Mouse (Mus musculus): ENCODE measurements at regions not wholly inside any gene's neighbourhood (a gene's known extent, or its start where the extent isn't known, plus 50 kb on each side); places are given as distances from the start of the nearest gene placed in this dataset.
A peak's percentile ranks its signal among the peaks of the same experiment; 100 is the strongest.

DNA sequence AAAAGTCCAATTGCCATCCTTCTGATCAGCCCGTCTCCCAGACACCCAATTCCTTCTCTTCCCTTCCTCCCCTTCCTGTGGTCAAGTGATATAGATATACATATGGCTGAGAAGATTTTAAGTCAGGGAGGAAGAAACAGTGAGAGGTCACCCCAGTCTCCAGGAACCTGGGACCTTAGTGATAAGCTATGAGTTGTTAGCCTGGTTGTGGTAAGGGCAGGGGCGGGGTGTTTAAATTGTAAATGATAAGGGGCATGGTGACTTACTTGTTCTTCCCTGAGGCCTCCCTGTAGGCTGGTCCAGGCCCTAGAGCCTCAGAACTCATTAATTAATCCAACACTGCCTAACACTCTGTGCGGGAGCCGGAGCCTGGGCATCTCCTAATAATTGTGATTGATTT lies 186.5 kb upstream of the Ajap1 start:
- H3K27ac ChIP-seq (replicated peaks; ENCODE audit: low read depth, low read length): no peak overlapping the region
- H3K9ac ChIP-seq (ENCODE audit: low read depth, low read length, severe bottlenecking): no peak overlapping the region
- no peak for TF ChIP-seq POLR2A (IDR thresholded peaks at IDR 0.05; ENCODE audit: borderline replicate concordance, extremely low read depth, insufficient read depth, insufficient read length)
- WGBS: 77% methylated on average over 4 of the region's 4 CpGs
- H3K4me1 ChIP-seq (ENCODE audit: control insufficient read depth, insufficient read depth, low read length): no peaks in the 10 kb centered on the region
- no peaks in the 10 kb centered on the region for H3K27me3 ChIP-seq (ENCODE audit: control insufficient read depth, insufficient read depth, low read length)
- DNase-seq (ENCODE audit: low spot score) (no peak), ATAC-seq (ENCODE audit: low FRiP score, low read depth) (no peak)
- no peak overlapping the region for H3K4me3 ChIP-seq (replicated peaks; ENCODE audit: low read length)
- no peaks in the 10 kb centered on the region for H3K36me3 ChIP-seq (ENCODE audit: control insufficient read depth, insufficient read depth, low read length)
- no peak overlapping the region for H3K4me2 ChIP-seq (replicated peaks; ENCODE audit: low read depth, low read length, severe bottlenecking)
- no peaks in the 10 kb centered on the region for H3K9me3 ChIP-seq (ENCODE audit: control insufficient read depth, low read length)

DNA sequence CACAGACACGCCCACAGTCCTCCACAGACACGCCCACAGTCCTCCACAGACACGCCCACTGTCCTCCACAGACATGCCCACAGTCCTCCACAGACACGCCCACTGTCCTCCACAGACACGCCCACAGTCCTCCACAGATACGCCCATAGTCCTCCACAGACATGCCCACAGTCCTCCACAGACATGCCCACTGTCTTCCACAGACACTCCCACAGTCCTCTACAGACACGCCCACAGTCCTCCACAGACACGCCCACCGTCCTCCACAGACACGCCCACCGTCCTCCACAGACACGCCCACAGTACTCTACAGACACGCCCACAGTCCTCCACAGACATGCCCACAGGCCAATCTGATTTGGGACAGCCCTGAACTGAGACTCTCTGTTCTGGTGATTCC lies 187.6 kb upstream of the Ajap1 start:
- H3K36me3 ChIP-seq (ENCODE audit: control insufficient read depth, insufficient read depth, low read length): no peaks in the 10 kb centered on the region
- no peak overlapping the region for H3K27ac ChIP-seq (replicated peaks; ENCODE audit: low read depth, low read length)
- no peak overlapping the region for H3K9ac ChIP-seq (ENCODE audit: low read depth, low read length, severe bottlenecking)
- H3K9me3 ChIP-seq (ENCODE audit: control insufficient read depth, low read length): no peaks in the 10 kb centered on the region
- 85% methylated on average over 13 of the region's 13 CpGs for WGBS
- DNase-seq (ENCODE audit: low spot score) (no peak), ATAC-seq (ENCODE audit: low FRiP score, low read depth) (no peak)
- no peak overlapping the region for H3K4me3 ChIP-seq (replicated peaks; ENCODE audit: low read length)
- H3K4me1 ChIP-seq (ENCODE audit: control insufficient read depth, insufficient read depth, low read length): no peaks in the 10 kb centered on the region
- no peak for TF ChIP-seq POLR2A (IDR thresholded peaks at IDR 0.05; ENCODE audit: borderline replicate concordance, extremely low read depth, insufficient read depth, insufficient read length)
- H3K4me2 ChIP-seq (replicated peaks; ENCODE audit: low read depth, low read length, severe bottlenecking): no peak overlapping the region
- no peaks in the 10 kb centered on the region for H3K27me3 ChIP-seq (ENCODE audit: control insufficient read depth, insufficient read depth, low read length)

- no peak for ATAC-seq (ENCODE audit: low FRiP score, low read depth)
Measured at GRCm38 (mm10) chr4:153675431-153675830, 192.8 kb upstream of the Ajap1 start.

DNA sequence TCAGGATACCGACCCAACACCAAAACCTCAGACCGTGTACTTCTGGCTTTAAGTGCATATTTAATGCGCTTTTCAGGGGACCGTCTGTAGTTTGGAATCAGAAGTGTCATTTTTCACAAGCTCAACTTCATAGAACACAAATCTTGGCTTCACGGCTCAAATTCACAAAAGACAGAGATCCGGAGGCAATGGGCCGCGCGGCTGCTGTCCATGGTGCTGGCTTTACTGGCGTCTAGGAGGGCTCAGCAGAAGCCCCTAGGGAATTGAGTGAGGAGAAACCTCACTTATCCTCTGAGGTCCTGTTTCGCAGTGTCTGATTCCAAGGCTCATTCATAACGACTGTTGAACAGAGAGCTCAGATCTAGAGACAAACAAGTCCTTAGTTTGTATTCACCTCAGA lies 196.5 kb upstream of the Ajap1 start:
- no peak overlapping the region for H3K27ac ChIP-seq (replicated peaks; ENCODE audit: low read depth, low read length)
- H3K9me3 ChIP-seq (ENCODE audit: control insufficient read depth, low read length): no peaks in the 10 kb centered on the region
- no peak overlapping the region for H3K4me3 ChIP-seq (replicated peaks; ENCODE audit: low read length)
- no peaks in the 10 kb centered on the region for H3K36me3 ChIP-seq (ENCODE audit: control insufficient read depth, insufficient read depth, low read length)
- ATAC-seq (ENCODE audit: low FRiP score, low read depth) (no peak), DNase-seq (ENCODE audit: low spot score) (peak; percentile 82)
- H3K4me2 ChIP-seq (replicated peaks; ENCODE audit: low read depth, low read length, severe bottlenecking): no peak overlapping the region
- H3K27me3 ChIP-seq (ENCODE audit: control insufficient read depth, insufficient read depth, low read length): no peaks in the 10 kb centered on the region
- TF ChIP-seq POLR2A (IDR thresholded peaks at IDR 0.05; ENCODE audit: borderline replicate concordance, extremely low read depth, insufficient read depth, insufficient read length): no peak
- 25% methylated on average over 12 of the region's 12 CpGs for WGBS
- no peak overlapping the region for H3K9ac ChIP-seq (ENCODE audit: low read depth, low read length, severe bottlenecking)
- no peaks in the 10 kb centered on the region for H3K4me1 ChIP-seq (ENCODE audit: control insufficient read depth, insufficient read depth, low read length)

More at GRCm38 (mm10) chr4:153675431-153675830, 192.8 kb upstream of the Ajap1 start:
- Histone ChIP-seq H3K9ac (ENCODE audit: low read depth, low read length, severe bottlenecking) (no peak overlapping the region), H3K4me3 (replicated peaks; ENCODE audit: low read length) (no peak overlapping the region), H3K27ac (replicated peaks; ENCODE audit: low read depth, low read length) (no peak overlapping the region), H3K36me3 (ENCODE audit: control insufficient read depth, insufficient read depth, low read length) (no peaks in the 10 kb centered on the region), H3K4me2 (replicated peaks; ENCODE audit: low read depth, low read length, severe bottlenecking) (no peak overlapping the region), H3K4me1 (ENCODE audit: control insufficient read depth, insufficient read depth, low read length) (no peaks in the 10 kb centered on the region), H3K27me3 (ENCODE audit: control insufficient read depth, insufficient read depth, low read length) (no peaks in the 10 kb centered on the region), H3K9me3 (ENCODE audit: control insufficient read depth, low read length) (no peaks in the 10 kb centered on the region)
- 81% methylated on average over 2 of the region's 2 CpGs for WGBS
- no peak for DNase-seq (ENCODE audit: low spot score)
- TF ChIP-seq POLR2A (IDR thresholded peaks at IDR 0.05; ENCODE audit: borderline replicate concordance, extremely low read depth, insufficient read depth, insufficient read length): no peak

DNA sequence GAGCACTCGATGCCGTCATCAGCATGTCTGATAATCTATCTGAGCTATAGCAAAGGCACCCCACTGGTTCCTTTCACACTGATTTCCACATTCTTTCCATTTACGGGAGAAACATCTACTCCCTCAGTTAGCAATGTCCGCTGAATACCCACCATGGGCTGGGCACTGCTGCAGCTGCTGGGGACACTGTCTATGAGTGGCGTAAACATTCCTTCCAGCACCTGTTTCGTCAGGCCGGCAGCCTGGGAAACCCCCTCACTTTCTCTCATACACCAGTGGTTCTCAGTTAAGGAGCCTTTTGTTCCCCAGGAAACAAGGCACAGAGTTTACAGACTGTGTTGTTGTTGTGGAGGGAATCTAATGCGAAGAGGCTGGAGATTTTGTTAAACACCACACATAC lies 205.8 kb upstream of the Ajap1 start:
- H3K27me3 ChIP-seq (ENCODE audit: control insufficient read depth, insufficient read depth, low read length): no peaks in the 10 kb centered on the region
- TF ChIP-seq POLR2A (IDR thresholded peaks at IDR 0.05; ENCODE audit: borderline replicate concordance, extremely low read depth, insufficient read depth, insufficient read length): no peak
- no peak overlapping the region for H3K4me2 ChIP-seq (replicated peaks; ENCODE audit: low read depth, low read length, severe bottlenecking)
- H3K9ac ChIP-seq (ENCODE audit: low read depth, low read length, severe bottlenecking): no peak overlapping the region
- WGBS: 67% methylated on average over 8 of the region's 8 CpGs
- H3K4me1 ChIP-seq (ENCODE audit: control insufficient read depth, insufficient read depth, low read length): no peaks in the 10 kb centered on the region
- ATAC-seq (ENCODE audit: low FRiP score, low read depth): peak; percentile 80
- no peak overlapping the region for H3K27ac ChIP-seq (replicated peaks; ENCODE audit: low read depth, low read length)
- no peak overlapping the region for H3K4me3 ChIP-seq (replicated peaks; ENCODE audit: low read length)
- H3K36me3 ChIP-seq (ENCODE audit: control insufficient read depth, insufficient read depth, low read length): no peaks in the 10 kb centered on the region
- no peak for DNase-seq (ENCODE audit: low spot score)
- no peaks in the 10 kb centered on the region for H3K9me3 ChIP-seq (ENCODE audit: control insufficient read depth, low read length)

- no peak overlapping the region for H3K27ac ChIP-seq (replicated peaks; ENCODE audit: low read depth, low read length)
- no peak for TF ChIP-seq POLR2A (IDR thresholded peaks at IDR 0.05; ENCODE audit: borderline replicate concordance, extremely low read depth, insufficient read depth, insufficient read length)
- H3K4me1 ChIP-seq (ENCODE audit: control insufficient read depth, insufficient read depth, low read length): no peaks in the 10 kb centered on the region
- DNase-seq (ENCODE audit: low spot score): no peak
- no peak overlapping the region for H3K9ac ChIP-seq (ENCODE audit: low read depth, low read length, severe bottlenecking)
- H3K4me3 ChIP-seq (replicated peaks; ENCODE audit: low read length): no peak overlapping the region
- H3K27me3 ChIP-seq (ENCODE audit: control insufficient read depth, insufficient read depth, low read length): no peaks in the 10 kb centered on the region
- WGBS: 73% methylated on average over 12 of the region's 12 CpGs
- ATAC-seq (ENCODE audit: low FRiP score, low read depth): no peak
- no peaks in the 10 kb centered on the region for H3K9me3 ChIP-seq (ENCODE audit: control insufficient read depth, low read length)
- no peak overlapping the region for H3K4me2 ChIP-seq (replicated peaks; ENCODE audit: low read depth, low read length, severe bottlenecking)
- no peaks in the 10 kb centered on the region for H3K36me3 ChIP-seq (ENCODE audit: control insufficient read depth, insufficient read depth, low read length)
Measured at GRCm38 (mm10) chr4:153693881-153694280, 211.3 kb upstream of the Ajap1 start.

All from limb, embryonic 14.5 days (tissue).